Mouse (Mus musculus): ENCODE measurements at regions not wholly inside any gene's neighbourhood (a gene's known extent, or its start where the extent isn't known, plus 50 kb on each side); places are given as distances from the start of the nearest gene placed in this dataset.

DNA sequence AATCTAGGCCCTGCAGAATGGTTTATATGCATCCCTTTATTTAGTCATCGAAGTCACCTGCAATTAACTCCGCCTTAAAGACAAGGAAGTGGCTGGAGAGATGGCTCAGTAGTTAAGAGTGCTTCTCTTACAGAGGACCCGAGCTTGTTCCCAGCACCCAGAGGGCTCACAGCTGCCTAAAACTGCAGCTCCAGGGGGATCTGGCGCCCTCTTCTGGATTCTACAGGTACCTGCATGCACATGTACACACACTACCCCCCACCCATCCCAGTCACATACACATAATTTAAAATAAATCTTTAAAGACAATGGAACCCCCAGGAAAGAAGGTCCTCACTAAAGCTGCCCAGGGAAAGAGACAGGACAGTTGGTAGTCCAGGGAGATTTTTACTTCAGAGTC, 148.5 kb upstream of the Tsc22d1 start:
- H3K4me1 ChIP-seq (ENCODE audit: control insufficient read depth in 2 of 2, insufficient read depth in 2 of 2, low read length in 2 of 2, poor library complexity in 1 of 2) = peaks cover 5 to 7% of the 10 kb centered on the region in 2 experiments
- no peak overlapping the region for H3K4me3 ChIP-seq (ENCODE audit: insufficient read depth in 1 of 2, low read depth in 1 of 2, low read length in 2 of 2, poor library complexity in 1 of 2, severe bottlenecking in 1 of 2)
- H3K36me3 ChIP-seq (ENCODE audit: control insufficient read depth, insufficient read depth, low read length, poor library complexity, severe bottlenecking) = no peaks in the 10 kb centered on the region
- no peak overlapping the region for H3K27ac ChIP-seq (ENCODE audit: insufficient read depth, low read depth, low read length, poor library complexity, severe bottlenecking)
- TF ChIP-seq ZC3H11A (IDR thresholded peaks at IDR 0.05; ENCODE audit: borderline replicate concordance, low read depth, low read length) = 0 out of 2 replicates have a peak, but pooled peaks have one; percentile 11
- no peak for TF ChIP-seq HCFC1 (IDR thresholded peaks at IDR 0.05; ENCODE audit: borderline replicate concordance, insufficient read depth, low read length)
- H3K9ac ChIP-seq (ENCODE audit: insufficient read depth, low read depth, low read length, poor library complexity, severe bottlenecking) = no peak overlapping the region
- in situ Hi-C loops (cut with MboI; ENCODE audit: low sequenced_read_pairs in 2 of 2, unreplicated experiment in 2 of 2) = no loop called here
- no peaks in the 10 kb centered on the region for H3K9me3 ChIP-seq (ENCODE audit: control insufficient read depth, insufficient read depth, low read depth, low read length)
- DNase-seq (ENCODE audit: low read depth, low spot score) = no peak

- H3K4me1 ChIP-seq (ENCODE audit: control insufficient read depth in 2 of 2, insufficient read depth in 2 of 2, low read length in 2 of 2, poor library complexity in 1 of 2) = peaks cover 5 to 7% of the 10 kb centered on the region in 2 experiments
- peak; percentile 86 for DNase-seq (ENCODE audit: low read depth, low spot score)
- no peak overlapping the region for H3K4me3 ChIP-seq (ENCODE audit: insufficient read depth in 1 of 2, low read depth in 1 of 2, low read length in 2 of 2, poor library complexity in 1 of 2, severe bottlenecking in 1 of 2)
- H3K9me3 ChIP-seq (ENCODE audit: control insufficient read depth, insufficient read depth, low read depth, low read length) = no peaks in the 10 kb centered on the region
- in situ Hi-C loops (cut with MboI; ENCODE audit: low sequenced_read_pairs in 2 of 2, unreplicated experiment in 2 of 2) = no loop called here
- H3K27ac ChIP-seq (ENCODE audit: insufficient read depth, low read depth, low read length, poor library complexity, severe bottlenecking) = no peak overlapping the region
- H3K9ac ChIP-seq (ENCODE audit: insufficient read depth, low read depth, low read length, poor library complexity, severe bottlenecking) = no peak overlapping the region
- H3K36me3 ChIP-seq (ENCODE audit: control insufficient read depth, insufficient read depth, low read length, poor library complexity, severe bottlenecking) = no peaks in the 10 kb centered on the region
- TF ChIP-seq CHD2 (IDR thresholded peaks at IDR 0.05; ENCODE audit: low read depth, low read length) (no peak), HCFC1 (IDR thresholded peaks at IDR 0.05; ENCODE audit: borderline replicate concordance, insufficient read depth, low read length) (no peak), ZC3H11A (IDR thresholded peaks at IDR 0.05; ENCODE audit: borderline replicate concordance, low read depth, low read length) (no peak), MAFK (IDR thresholded peaks at IDR 0.05; ENCODE audit: insufficient read depth, low read depth, low read length) (no peak), ZNF384 (IDR thresholded peaks at IDR 0.05; ENCODE audit: low read depth, low read length) (no peak)
Measured at GRCm38 (mm10) chr14:76267091-76267490, 147.7 kb upstream of the Tsc22d1 start.

DNA sequence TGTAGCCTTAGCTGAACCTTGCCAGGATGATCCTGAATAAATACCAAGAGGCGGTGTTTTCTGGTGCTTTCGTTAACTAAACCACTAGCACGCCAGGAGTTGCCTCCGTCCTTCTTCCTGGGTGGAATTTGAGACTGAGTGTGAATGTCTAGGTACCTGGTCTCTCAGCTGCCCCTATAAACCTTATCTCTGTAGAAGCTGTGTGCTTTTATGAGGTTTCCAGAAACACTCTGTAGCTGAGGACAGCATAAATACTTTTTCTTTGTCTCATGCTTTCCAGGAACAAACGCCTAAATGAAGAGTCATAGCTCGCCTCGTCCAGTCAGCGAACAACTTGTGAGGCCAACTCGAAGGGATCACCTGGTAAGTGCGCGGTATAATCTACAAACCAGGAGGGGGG, 143.6 kb upstream of the Tsc22d1 start:
- TF ChIP-seq MAFK (IDR thresholded peaks at IDR 0.05; ENCODE audit: insufficient read depth, low read depth, low read length) (no peak), ZNF384 (IDR thresholded peaks at IDR 0.05; ENCODE audit: low read depth, low read length) (no peak)
- no peak overlapping the region for H3K9ac ChIP-seq (ENCODE audit: insufficient read depth, low read depth, low read length, poor library complexity, severe bottlenecking)
- H3K9me3 ChIP-seq (ENCODE audit: control insufficient read depth, insufficient read depth, low read depth, low read length) = no peaks in the 10 kb centered on the region
- no peak overlapping the region for H3K27ac ChIP-seq (ENCODE audit: insufficient read depth, low read depth, low read length, poor library complexity, severe bottlenecking)
- no peaks in the 10 kb centered on the region for H3K36me3 ChIP-seq (ENCODE audit: control insufficient read depth, insufficient read depth, low read length, poor library complexity, severe bottlenecking)
- no peak overlapping the region for H3K4me3 ChIP-seq (ENCODE audit: insufficient read depth in 1 of 2, low read depth in 1 of 2, low read length in 2 of 2, poor library complexity in 1 of 2, severe bottlenecking in 1 of 2)
- in situ Hi-C loops (cut with MboI; ENCODE audit: low sequenced_read_pairs in 2 of 2, unreplicated experiment in 2 of 2) = no loop called here
- no peak for DNase-seq (ENCODE audit: low read depth, low spot score)
- peaks cover 5 to 7% of the 10 kb centered on the region in 2 experiments for H3K4me1 ChIP-seq (ENCODE audit: control insufficient read depth in 2 of 2, insufficient read depth in 2 of 2, low read length in 2 of 2, poor library complexity in 1 of 2)

- no peaks in the 10 kb centered on the region for H3K9me3 ChIP-seq (ENCODE audit: control insufficient read depth, insufficient read depth, low read depth, low read length)
- DNase-seq (ENCODE audit: low read depth, low spot score) = no peak
- H3K4me1 ChIP-seq (ENCODE audit: control insufficient read depth in 2 of 2, insufficient read depth in 2 of 2, low read length in 2 of 2, poor library complexity in 1 of 2) = peaks cover 2% of the 10 kb centered on the region in 2 experiments; a peak in 1 of 4 replicates
- no peak overlapping the region for H3K27ac ChIP-seq (ENCODE audit: insufficient read depth, low read depth, low read length, poor library complexity, severe bottlenecking)
- no peak overlapping the region for H3K9ac ChIP-seq (ENCODE audit: insufficient read depth, low read depth, low read length, poor library complexity, severe bottlenecking)
- no peak for TF ChIP-seq CHD2 (IDR thresholded peaks at IDR 0.05; ENCODE audit: low read depth, low read length)
- TF ChIP-seq ZNF384 (IDR thresholded peaks at IDR 0.05; ENCODE audit: low read depth, low read length) = no peak
- TF ChIP-seq MAFK (IDR thresholded peaks at IDR 0.05; ENCODE audit: insufficient read depth, low read depth, low read length) = no peak
- no peak for TF ChIP-seq ZC3H11A (IDR thresholded peaks at IDR 0.05; ENCODE audit: borderline replicate concordance, low read depth, low read length)
- no peak for TF ChIP-seq HCFC1 (IDR thresholded peaks at IDR 0.05; ENCODE audit: borderline replicate concordance, insufficient read depth, low read length)
- no peak overlapping the region for H3K4me3 ChIP-seq (ENCODE audit: insufficient read depth in 1 of 2, low read depth in 1 of 2, low read length in 2 of 2, poor library complexity in 1 of 2, severe bottlenecking in 1 of 2)
- no peaks in the 10 kb centered on the region for H3K36me3 ChIP-seq (ENCODE audit: control insufficient read depth, insufficient read depth, low read length, poor library complexity, severe bottlenecking)
- in situ Hi-C loops (cut with MboI; ENCODE audit: low sequenced_read_pairs in 2 of 2, unreplicated experiment in 2 of 2) = no loop called here
Measured at GRCm38 (mm10) chr14:76272840-76273239, 141.9 kb upstream of the Tsc22d1 start.

DNA sequence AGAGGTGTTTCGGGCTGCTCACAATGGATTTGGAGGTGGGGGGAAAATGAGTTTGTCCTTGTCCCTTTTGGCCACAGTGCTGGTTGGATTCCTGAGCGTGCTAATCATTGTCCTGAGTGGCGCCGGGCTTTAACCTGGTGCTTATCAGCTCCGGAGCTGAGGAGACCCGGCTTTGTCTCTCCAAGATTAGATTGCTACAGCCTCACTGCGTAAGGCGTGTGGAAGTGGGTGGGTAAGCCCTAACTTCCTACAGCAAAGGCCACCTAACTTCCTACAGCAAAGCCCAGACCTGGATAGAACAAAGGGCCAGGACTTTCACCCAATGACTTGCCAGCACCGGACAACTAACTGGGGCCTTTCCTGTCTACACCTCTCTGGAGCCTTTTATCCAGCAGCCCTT, 138.1 kb upstream of the Tsc22d1 start:
- peaks cover 0 to 5% of the 10 kb centered on the region in 2 experiments; a peak in 1 of 4 replicates for H3K4me1 ChIP-seq (ENCODE audit: control insufficient read depth in 2 of 2, insufficient read depth in 2 of 2, low read length in 2 of 2, poor library complexity in 1 of 2)
- no peak overlapping the region for H3K27ac ChIP-seq (ENCODE audit: insufficient read depth, low read depth, low read length, poor library complexity, severe bottlenecking)

More for the DNA sequence above, 138.1 kb upstream of the Tsc22d1 start:
- in situ Hi-C loops (cut with MboI; ENCODE audit: low sequenced_read_pairs in 2 of 2, unreplicated experiment in 2 of 2) = no loop called here
- Histone ChIP-seq H3K36me3 (ENCODE audit: control insufficient read depth, insufficient read depth, low read length, poor library complexity, severe bottlenecking) (no peaks in the 10 kb centered on the region), H3K4me3 (ENCODE audit: insufficient read depth in 1 of 2, low read depth in 1 of 2, low read length in 2 of 2, poor library complexity in 1 of 2, severe bottlenecking in 1 of 2) (no peak overlapping the region), H3K9ac (ENCODE audit: insufficient read depth, low read depth, low read length, poor library complexity, severe bottlenecking) (no peak overlapping the region), H3K9me3 (ENCODE audit: control insufficient read depth, insufficient read depth, low read depth, low read length) (no peaks in the 10 kb centered on the region)
- TF ChIP-seq ZC3H11A (IDR thresholded peaks at IDR 0.05; ENCODE audit: borderline replicate concordance, low read depth, low read length) = no peak
- no peak for TF ChIP-seq ZNF384 (IDR thresholded peaks at IDR 0.05; ENCODE audit: low read depth, low read length)
- TF ChIP-seq HCFC1 (IDR thresholded peaks at IDR 0.05; ENCODE audit: borderline replicate concordance, insufficient read depth, low read length) = no peak
- TF ChIP-seq MAFK (IDR thresholded peaks at IDR 0.05; ENCODE audit: insufficient read depth, low read depth, low read length) = no peak
- TF ChIP-seq CHD2 (IDR thresholded peaks at IDR 0.05; ENCODE audit: low read depth, low read length) = no peak
- no peak for DNase-seq (ENCODE audit: low read depth, low spot score)
